Mouse (Mus musculus) layer of hippocampus, postnatal 25 days (tissue): ENCODE measurements around the gene Ddx52. TPM values are rescaled to one million over a fixed set of nuclear protein-coding genes. Genes with fewer than 3 reads are reported as not detected.

Source experiments
- DNase-seq, 2 experiments: peaks; one replicate each; pipeline ENCODE4 v3.0.0; 2022; ENCODE audit warnings: mixed read lengths in 2 of 2, low spot score in 1 of 2; ENCODE audit errors: extremely low spot score in 1 of 2
- total RNA-seq, 2 experiments: library from RNA; stranded (reverse); gene quantifications; 2 replicates each; pipeline ENCODE4 v1.2.3; 2021

Ddx52 gene
- total RNA-seq, 2 experiments from 2014 or later = 12.8 to 13.3 TPM

GRCm38 (mm10) chr11:83967436-83968204 lies 25.8 kb downstream of the Ddx52 start:
- no peak for DNase-seq

GRCm38 (mm10) chr11:83968205-83968575 lies 26.3 kb downstream of the Ddx52 start:
- no peak for DNase-seq

GRCm38 (mm10) chr11:83969040-83969439 lies 27.2 kb downstream of the Ddx52 start:
- DNase-seq = no peak

GRCm38 (mm10) chr11:83974561-83975346 lies 32.9 kb downstream of the Ddx52 start:
- DNase-seq = no peak

- DNase-seq = no peak
Observed at GRCm38 (mm10) chr11:83975488-83975887, 33.6 kb downstream of the Ddx52 start.

GRCm38 (mm10) chr11:83976236-83976977 lies 34.5 kb downstream of the Ddx52 start:
- DNase-seq = no peak

- DNase-seq = no peak
Observed at GRCm38 (mm10) chr11:83977810-83978209, 35.9 kb downstream of the Ddx52 start.

- DNase-seq = no peak
Observed at GRCm38 (mm10) chr11:83979992-83980391, 38.1 kb downstream of the Ddx52 start.

GRCm38 (mm10) chr11:83981338-83981737 lies 39.5 kb downstream of the Ddx52 start:
- DNase-seq = no peak

- DNase-seq = no peak
Observed at GRCm38 (mm10) chr11:83991701-83992100, 49.8 kb downstream of the Ddx52 start.

- no peak for DNase-seq
Observed at GRCm38 (mm10) chr11:83993428-83993827, 51.6 kb downstream of the Ddx52 start.

GRCm38 (mm10) chr11:83994481-83994880 lies 52.6 kb downstream of the Ddx52 start:
- DNase-seq = no peak

GRCm38 (mm10) chr11:83995535-83995950 lies 53.7 kb downstream of the Ddx52 start:
- no peak for DNase-seq

GRCm38 (mm10) chr11:83997171-83997868 lies 55.5 kb downstream of the Ddx52 start:
- DNase-seq = no peak

GRCm38 (mm10) chr11:83998993-83999392 lies 57.1 kb downstream of the Ddx52 start:
- DNase-seq = no peak

GRCm38 (mm10) chr11:83999411-83999915 lies 57.6 kb downstream of the Ddx52 start:
- DNase-seq = no peak

GRCm38 (mm10) chr11:84001257-84001656 lies 59.4 kb downstream of the Ddx52 start:
- no peak for DNase-seq

- DNase-seq = no peak
Observed at GRCm38 (mm10) chr11:84003986-84004385, 62.1 kb downstream of the Ddx52 start.

- no peak for DNase-seq
Observed at GRCm38 (mm10) chr11:84009001-84009400, 67.1 kb downstream of the Ddx52 start.

- DNase-seq = no peak
Observed at GRCm38 (mm10) chr11:84010411-84010810, 68.5 kb downstream of the Ddx52 start.
